Mouse (Mus musculus): ENCODE data around the gene Thap11. TPM values are rescaled to one million over a fixed set of nuclear protein-coding genes. Genes with fewer than 3 reads are reported as not detected.

The Thap11 gene
- polyA plus RNA-seq, 1 experiment from 2014 or later = 19.6 TPM

GRCm38 (mm10) chr8:105839209-105839608, 15.7 kb upstream of the Thap11 start:
- no peak for ATAC-seq
- no peaks in the 10 kb centered on the region for H3K27me3 ChIP-seq (ENCODE audit: insufficient read depth, low read length)
- WGBS (ENCODE audit: insufficient replicate concordance) = 81% methylated on average over 5 of the region's 5 CpGs
- peaks cover 8% of the 10 kb centered on the region for H3K36me3 ChIP-seq (replicated peaks; ENCODE audit: insufficient read depth, low read length)
- H3K9ac ChIP-seq (replicated peaks) = no peak overlapping the region
- H3K9me3 ChIP-seq (ENCODE audit: low read length) = no peaks in the 10 kb centered on the region
- H3K4me2 ChIP-seq (ENCODE audit: low read depth, low read length) = no peak overlapping the region
- DNase-seq = no peak
- H3K4me3 ChIP-seq (ENCODE audit: low read depth, low read length) = no peak overlapping the region
- H3K27ac ChIP-seq (ENCODE audit: low read depth) = no peak overlapping the region
- H3K4me1 ChIP-seq (ENCODE audit: insufficient read depth) = peaks cover 6% of the 10 kb centered on the region
- no peak for TF ChIP-seq EP300 (IDR thresholded peaks at IDR 0.05; ENCODE audit: low read depth)
- TF ChIP-seq CTCF (IDR thresholded peaks at IDR 0.05; ENCODE audit: low read depth) = no peak

GRCm38 (mm10) chr8:105846678-105847077, 8.3 kb upstream of the Thap11 start:
- no peak for DNase-seq
- no peak for TF ChIP-seq EP300 (IDR thresholded peaks at IDR 0.05; ENCODE audit: low read depth)
- no peak for TF ChIP-seq CTCF (IDR thresholded peaks at IDR 0.05; ENCODE audit: low read depth)
- Histone ChIP-seq H3K4me1 (ENCODE audit: insufficient read depth) (peaks cover 7% of the 10 kb centered on the region), H3K9ac (replicated peaks) (no peak overlapping the region), H3K4me3 (ENCODE audit: low read depth, low read length) (no peak overlapping the region), H3K27ac (ENCODE audit: low read depth) (no peak overlapping the region), H3K27me3 (ENCODE audit: insufficient read depth, low read length) (no peaks in the 10 kb centered on the region), H3K36me3 (replicated peaks; ENCODE audit: insufficient read depth, low read length) (peaks cover 49% of the 10 kb centered on the region), H3K9me3 (ENCODE audit: low read length) (no peaks in the 10 kb centered on the region), H3K4me2 (ENCODE audit: low read depth, low read length) (no peak overlapping the region)
- no peak; the same call in 1 of the 2 replicates for ATAC-seq
- WGBS (ENCODE audit: insufficient replicate concordance) = 56% methylated on average over 11 of the region's 11 CpGs

- WGBS (ENCODE audit: insufficient replicate concordance) = 86% methylated on average over 4 of the region's 4 CpGs
- Histone ChIP-seq H3K36me3 (replicated peaks; ENCODE audit: insufficient read depth, low read length) (peaks cover 34% of the 10 kb centered on the region), H3K4me3 (ENCODE audit: low read depth, low read length) (no peak overlapping the region), H3K4me2 (ENCODE audit: low read depth, low read length) (peak overlapping the region; percentile 65; the same call in 1 of the 2 replicates), H3K4me1 (ENCODE audit: insufficient read depth) (peaks cover 9% of the 10 kb centered on the region), H3K9ac (replicated peaks) (no peak overlapping the region), H3K9me3 (ENCODE audit: low read length) (no peaks in the 10 kb centered on the region), H3K27ac (ENCODE audit: low read depth) (no peak overlapping the region), H3K27me3 (ENCODE audit: insufficient read depth, low read length) (no peaks in the 10 kb centered on the region)
- TF ChIP-seq EP300 (IDR thresholded peaks at IDR 0.05; ENCODE audit: low read depth) (no peak), CTCF (IDR thresholded peaks at IDR 0.05; ENCODE audit: low read depth) (no peak)
- no peak for ATAC-seq
- DNase-seq = no peak
These were observed 4.9 kb upstream of the Thap11 start for GRCm38 (mm10) chr8:105850014-105850413.

GRCm38 (mm10) chr8:105850611-105851010, 4.3 kb upstream of the Thap11 start:
- no peak for ATAC-seq
- peak overlapping the region; percentile 65 for H3K4me2 ChIP-seq (ENCODE audit: low read depth, low read length)

GRCm38 (mm10) chr8:105851651-105852143, 3.2 kb upstream of the Thap11 start:
- Histone ChIP-seq H3K27ac (ENCODE audit: low read depth) (peak overlapping the region; percentile 88), H3K4me3 (ENCODE audit: low read depth, low read length) (peak overlapping the region; percentile 92), H3K4me2 (ENCODE audit: low read depth, low read length) (peak overlapping the region; percentile 96), H3K9ac (replicated peaks) (peak overlapping the region; percentile 90), H3K27me3 (ENCODE audit: insufficient read depth, low read length) (no peaks in the 10 kb centered on the region), H3K4me1 (ENCODE audit: insufficient read depth) (peaks cover 19% of the 10 kb centered on the region), H3K9me3 (ENCODE audit: low read length) (no peaks in the 10 kb centered on the region), H3K36me3 (replicated peaks; ENCODE audit: insufficient read depth, low read length) (peaks cover 20% of the 10 kb centered on the region)
- TF ChIP-seq CTCF (IDR thresholded peaks at IDR 0.05; ENCODE audit: low read depth) (no peak), EP300 (IDR thresholded peaks at IDR 0.05; ENCODE audit: low read depth) (peak; percentile 66)
- DNase-seq (peak; percentile 91), ATAC-seq (peak; percentile 72)
- whole genome bisulfite sequencing (ENCODE audit: insufficient replicate concordance) = under 1% methylated on average over 34 of the region's 34 CpGs

More at GRCm38 (mm10) chr8:105850611-105851010, 4.3 kb upstream of the Thap11 start:
- no peaks in the 10 kb centered on the region for H3K27me3 ChIP-seq (ENCODE audit: insufficient read depth, low read length)
- no peak for DNase-seq
- peak overlapping the region; percentile 31 for H3K4me3 ChIP-seq (ENCODE audit: low read depth, low read length)
- H3K9ac ChIP-seq (replicated peaks) = no peak overlapping the region
- 65% methylated on average over 7 of the region's 7 CpGs for WGBS (ENCODE audit: insufficient replicate concordance)
- no peak for TF ChIP-seq CTCF (IDR thresholded peaks at IDR 0.05; ENCODE audit: low read depth)
- no peak for TF ChIP-seq EP300 (IDR thresholded peaks at IDR 0.05; ENCODE audit: low read depth)
- no peaks in the 10 kb centered on the region for H3K9me3 ChIP-seq (ENCODE audit: low read length)
- H3K4me1 ChIP-seq (ENCODE audit: insufficient read depth) = peaks cover 9% of the 10 kb centered on the region
- peaks cover 30% of the 10 kb centered on the region for H3K36me3 ChIP-seq (replicated peaks; ENCODE audit: insufficient read depth, low read length)
- no peak overlapping the region for H3K27ac ChIP-seq (ENCODE audit: low read depth)

GRCm38 (mm10) chr8:105852146-105852729, 2.7 kb upstream of the Thap11 start:
- TF ChIP-seq CTCF (IDR thresholded peaks at IDR 0.05; ENCODE audit: low read depth) (no peak), EP300 (IDR thresholded peaks at IDR 0.05; ENCODE audit: low read depth) (no peak)
- H3K9me3 ChIP-seq (ENCODE audit: low read length) = no peaks in the 10 kb centered on the region
- peaks cover 24% of the 10 kb centered on the region for H3K4me1 ChIP-seq (ENCODE audit: insufficient read depth)
- peaks cover 15% of the 10 kb centered on the region for H3K36me3 ChIP-seq (replicated peaks; ENCODE audit: insufficient read depth, low read length)
- H3K27ac ChIP-seq (ENCODE audit: low read depth) = no peak overlapping the region
- DNase-seq (no peak), ATAC-seq (no peak)
- peak overlapping the region; percentile 96 for H3K4me2 ChIP-seq (ENCODE audit: low read depth, low read length)
- 74% methylated on average over 12 of the region's 12 CpGs for WGBS (ENCODE audit: insufficient replicate concordance)
- no peaks in the 10 kb centered on the region for H3K27me3 ChIP-seq (ENCODE audit: insufficient read depth, low read length)
- peak overlapping the region; percentile 92 for H3K4me3 ChIP-seq (ENCODE audit: low read depth, low read length)
- peak overlapping the region; percentile 90; the same call in 1 of the 2 replicates for H3K9ac ChIP-seq (replicated peaks)

Data from liver, postnatal 0 days (tissue).